Mouse (Mus musculus) liver, embryonic 15.5 days (tissue): ENCODE results near the gene Prkar1a. TPM values are rescaled to one million over a fixed set of nuclear protein-coding genes. Genes with fewer than 3 reads are reported as not detected.
A peak's percentile ranks its signal among the peaks of the same experiment; 100 is the strongest.
"Not testable (repeated sequence)": the region's sequence is repeated elsewhere in the genome, so short reads cannot be mapped to it uniquely, and the experiment has no call there.

ENCODE experiments used
- ATAC-seq: fragments of 200-750 bp; cut with Nextera tagmentation; 2 replicates; pipeline ENCODE4 v1.8.0; 2017; ENCODE audit warnings: moderate number of reproducible peaks, mild to moderate bottlenecking, moderate library complexity; ENCODE audit not compliant: insufficient read depth
- H3K27ac ChIP-seq: fragments of 300-500 bp; sonication (generic); replicated peaks from 2 replicates; pipeline ENCODE4 v1.5.1; 2015; ENCODE audit warnings: mild to moderate bottlenecking, inconsistent platforms
- H3K27me3 ChIP-seq: fragments of 300-500 bp; sonication (generic); 2 replicates; pipeline ENCODE4 v1.6.1; 2015; ENCODE audit warnings: mild to moderate bottlenecking, inconsistent platforms
- H3K36me3 ChIP-seq: fragments of 300-500 bp; sonication (generic); replicated peaks from 2 replicates; pipeline ENCODE4 v1.6.1; 2015; ENCODE audit warnings: moderate library complexity, mild to moderate bottlenecking, inconsistent platforms
- H3K4me1 ChIP-seq: fragments of 300-500 bp; sonication (generic); replicated peaks from 2 replicates; pipeline ENCODE4 v1.6.1; 2015; ENCODE audit warnings: inconsistent platforms
- H3K4me2 ChIP-seq: fragments of 300-500 bp; sonication (generic); 2 replicates; pipeline ENCODE4 v1.6.1; 2015; ENCODE audit warnings: moderate library complexity, mild to moderate bottlenecking, inconsistent platforms
- H3K4me3 ChIP-seq: fragments of 300-500 bp; sonication (generic); replicated peaks from 2 replicates; pipeline ENCODE4 v1.5.1; 2015; ENCODE audit warnings: mild to moderate bottlenecking, inconsistent platforms
- H3K9ac ChIP-seq: fragments of 300-500 bp; sonication (generic); 2 replicates; pipeline ENCODE4 v1.6.1; 2015; ENCODE audit warnings: moderate library complexity, mild to moderate bottlenecking, inconsistent platforms
- H3K9me3 ChIP-seq: fragments of 300-500 bp; sonication (generic); replicated peaks from 2 replicates; pipeline ENCODE4 v1.6.1; 2016; ENCODE audit warnings: inconsistent platforms
- WGBS: fragments of 180-500 bp; shearing (Covaris S2); methylation state at CpG from one replicate; pipeline ENCODE4 v1.1.7; 2015; ENCODE audit warnings: mixed read lengths; ENCODE audit not compliant: insufficient replicate concordance; 5-methylcytosine and 5-hydroxymethylcytosine counted together
- polyA plus RNA-seq: library from polyadenylated mRNA; unstranded; fragments of >200 nt; fragmentation: Nextera tagmentation; extraction: Ambion mirVana; gene quantifications from 2 replicates; pipeline ENCODE4 v1.2.1, GENCODE M21; 2015

Gene Prkar1a
- polyA plus RNA-seq, 1 experiment from 2014 or later = 108 TPM

DNA sequence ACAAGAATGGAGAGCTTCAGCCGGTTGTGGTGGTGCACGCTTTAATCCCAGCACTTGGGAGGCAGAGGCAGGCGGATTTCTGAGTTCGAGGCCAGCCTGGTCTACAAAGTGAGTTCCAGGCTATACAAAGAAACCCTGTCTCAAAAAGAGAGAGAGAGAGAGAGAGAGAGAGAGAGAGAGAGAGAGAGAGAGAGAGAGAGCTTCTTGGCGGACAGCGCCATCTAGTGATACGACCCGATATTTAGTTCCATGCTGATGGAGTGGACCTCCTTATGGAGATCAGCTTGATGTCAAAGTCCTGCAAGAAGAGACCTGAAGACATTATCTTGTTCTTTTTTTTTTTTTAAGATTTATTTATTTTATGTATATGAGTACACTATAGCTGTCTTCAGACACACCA is 30.1 kb upstream of the Prkar1a start:
- not testable (repeated sequence) for H3K9ac ChIP-seq, ATAC-seq, H3K4me2 ChIP-seq, H3K4me3 ChIP-seq, H3K27me3 ChIP-seq, H3K9me3 ChIP-seq, H3K36me3 ChIP-seq
- Histone ChIP-seq H3K4me1 (peaks cover 70% of the 10 kb centered on the region), H3K27ac (peak overlapping the region; percentile 98; the same call in 1 of the 2 replicates)
- WGBS = 20% methylated on average over 8 of the region's 8 CpGs

DNA sequence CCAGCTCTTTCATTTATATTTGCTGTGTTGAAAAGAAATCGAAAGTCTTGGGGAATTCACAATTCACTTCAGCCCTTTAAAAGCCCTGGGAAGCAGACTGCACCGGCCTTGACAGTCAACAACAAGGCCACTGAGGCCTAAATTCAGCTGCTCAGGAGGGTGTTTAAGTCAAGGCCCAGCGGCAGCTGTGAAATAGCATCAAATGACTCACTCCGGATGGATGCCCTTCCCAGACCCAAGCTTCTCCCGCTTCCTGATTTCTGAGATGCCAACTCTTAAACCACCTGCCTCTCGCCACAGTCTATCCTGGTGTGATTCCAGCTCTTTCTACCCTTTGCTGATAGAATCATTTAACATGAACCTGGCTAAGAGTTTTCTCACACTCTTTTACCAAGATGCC is 28.8 kb upstream of the Prkar1a start:
- Histone ChIP-seq H3K9ac (no peak overlapping the region), H3K9me3 (no peaks in the 10 kb centered on the region), H3K27me3 (no peaks in the 10 kb centered on the region), H3K27ac (no peak overlapping the region), H3K36me3 (no peaks in the 10 kb centered on the region), H3K4me1 (peaks cover 61% of the 10 kb centered on the region), H3K4me2 (no peak overlapping the region), H3K4me3 (no peak overlapping the region)
- ATAC-seq = no peak
- WGBS = 81% methylated on average over 6 of the region's 6 CpGs

DNA sequence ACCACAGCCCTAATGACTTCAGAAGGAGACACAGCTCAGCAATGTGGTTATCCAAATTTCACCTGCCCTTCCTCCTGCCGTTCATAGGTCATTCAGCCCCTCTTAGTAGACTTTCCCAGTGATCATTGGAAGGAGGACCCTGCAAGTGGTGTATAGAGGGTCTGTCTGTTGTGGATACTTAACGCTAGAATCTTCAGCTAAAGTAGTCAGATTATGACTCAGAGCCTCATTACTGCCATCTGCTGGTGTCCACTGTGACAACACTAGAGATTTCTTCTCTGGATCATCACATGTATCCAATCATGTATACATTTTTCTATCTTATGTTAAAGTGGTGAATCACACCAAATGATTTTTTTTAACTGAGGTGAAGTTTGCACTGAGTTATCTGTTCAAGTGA is 28.0 kb upstream of the Prkar1a start:
- Histone ChIP-seq H3K9ac (no peak overlapping the region), H3K27me3 (no peaks in the 10 kb centered on the region), H3K9me3 (no peaks in the 10 kb centered on the region), H3K4me2 (no peak overlapping the region), H3K36me3 (no peaks in the 10 kb centered on the region), H3K4me1 (peaks cover 53% of the 10 kb centered on the region), H3K4me3 (no peak overlapping the region), H3K27ac (no peak overlapping the region)
- ATAC-seq = no peak
- WGBS = 12% methylated on average over 2 of the region's 2 CpGs

DNA sequence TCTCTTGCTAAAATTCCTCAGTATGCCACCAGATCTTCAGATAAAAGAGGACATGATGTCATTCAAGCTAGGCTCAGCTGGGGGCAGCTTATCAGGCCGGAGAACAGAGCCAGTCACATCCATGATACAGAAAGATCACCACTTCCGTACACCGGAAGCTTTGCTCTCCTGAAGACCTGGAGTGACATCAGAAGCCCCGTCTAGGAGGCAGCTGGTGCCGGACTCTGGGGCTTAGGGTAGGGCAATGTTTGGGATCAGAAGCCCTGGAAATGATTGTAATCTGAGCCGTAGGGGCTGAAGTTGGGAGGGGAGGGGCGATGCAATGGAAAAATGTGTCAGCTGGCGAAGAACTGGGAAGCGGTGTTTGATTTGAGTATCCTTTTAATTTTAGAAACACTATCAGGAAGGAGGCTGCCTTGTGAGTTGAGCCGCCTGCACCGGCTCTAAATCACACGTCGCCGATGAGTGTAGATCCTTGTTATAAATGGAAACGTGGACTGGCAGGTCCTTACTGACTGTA is 26.6 kb upstream of the Prkar1a start:
- peak overlapping the region; percentile 52 for H3K4me2 ChIP-seq
- no peak overlapping the region for H3K9ac ChIP-seq
- peak overlapping the region; percentile 5; the same call in 1 of the 2 replicates for H3K4me3 ChIP-seq
- H3K27ac ChIP-seq = no peak overlapping the region
- 24% methylated on average over 15 of the region's 15 CpGs for WGBS
- H3K9me3 ChIP-seq = no peaks in the 10 kb centered on the region
- peaks cover 40% of the 10 kb centered on the region for H3K4me1 ChIP-seq
- no peaks in the 10 kb centered on the region for H3K36me3 ChIP-seq
- 0 out of 2 replicates have a peak, but pooled peaks have one; percentile 17 for ATAC-seq
- no peaks in the 10 kb centered on the region for H3K27me3 ChIP-seq

DNA sequence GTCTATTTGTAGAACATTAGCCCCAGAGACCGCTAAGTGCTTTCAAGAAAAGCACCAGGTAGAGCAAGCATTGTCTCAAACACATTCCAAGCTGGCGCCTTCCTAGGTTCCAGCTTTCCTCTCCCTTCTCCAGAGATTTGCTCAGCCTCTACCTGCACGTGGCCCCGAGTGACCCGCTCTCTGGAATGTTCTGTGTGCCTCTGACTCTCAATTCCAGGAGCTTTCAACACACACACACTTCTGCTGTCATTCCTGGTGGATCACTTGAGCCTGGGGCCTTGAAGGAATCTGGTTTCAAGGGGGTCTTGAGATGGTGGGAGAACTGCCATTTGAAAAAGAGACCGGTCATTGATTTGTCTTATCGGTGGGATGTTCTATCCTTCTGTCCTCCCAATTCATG is 26.0 kb upstream of the Prkar1a start:
- 75% methylated on average over 7 of the region's 7 CpGs for WGBS
- Histone ChIP-seq H3K9me3 (no peaks in the 10 kb centered on the region), H3K36me3 (no peaks in the 10 kb centered on the region), H3K4me1 (peaks cover 40% of the 10 kb centered on the region), H3K27ac (no peak overlapping the region), H3K27me3 (no peaks in the 10 kb centered on the region), H3K4me2 (no peak overlapping the region), H3K4me3 (no peak overlapping the region), H3K9ac (no peak overlapping the region)
- ATAC-seq = no peak

DNA sequence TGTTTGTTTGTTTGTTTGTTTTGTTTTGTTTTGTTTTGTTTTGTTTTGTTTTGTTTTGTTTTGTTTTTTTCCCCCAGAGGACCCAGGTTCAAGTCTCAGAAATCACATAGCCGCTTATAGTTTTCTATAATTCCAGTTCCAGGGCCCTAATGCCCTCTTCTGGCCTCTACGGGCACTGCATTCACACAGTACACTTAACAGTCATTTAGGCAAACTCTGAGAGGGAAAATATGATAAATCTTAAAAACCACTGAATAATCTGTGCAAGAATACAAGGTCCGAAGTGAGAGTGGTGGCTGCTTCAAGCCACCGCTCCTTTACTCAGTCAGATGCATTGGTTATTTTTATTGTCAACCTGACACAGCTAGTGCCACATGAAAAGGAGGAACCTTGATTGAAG is 21.6 kb upstream of the Prkar1a start:
- WGBS = 64% methylated on average over 4 of the region's 4 CpGs
- Histone ChIP-seq H3K9me3 (no peaks in the 10 kb centered on the region), H3K4me2 (no peak overlapping the region), H3K4me3 (no peak overlapping the region), H3K27me3 (no peaks in the 10 kb centered on the region), H3K9ac (no peak overlapping the region), H3K4me1 (peaks cover 11% of the 10 kb centered on the region), H3K36me3 (no peaks in the 10 kb centered on the region), H3K27ac (no peak overlapping the region)
- no peak for ATAC-seq

DNA sequence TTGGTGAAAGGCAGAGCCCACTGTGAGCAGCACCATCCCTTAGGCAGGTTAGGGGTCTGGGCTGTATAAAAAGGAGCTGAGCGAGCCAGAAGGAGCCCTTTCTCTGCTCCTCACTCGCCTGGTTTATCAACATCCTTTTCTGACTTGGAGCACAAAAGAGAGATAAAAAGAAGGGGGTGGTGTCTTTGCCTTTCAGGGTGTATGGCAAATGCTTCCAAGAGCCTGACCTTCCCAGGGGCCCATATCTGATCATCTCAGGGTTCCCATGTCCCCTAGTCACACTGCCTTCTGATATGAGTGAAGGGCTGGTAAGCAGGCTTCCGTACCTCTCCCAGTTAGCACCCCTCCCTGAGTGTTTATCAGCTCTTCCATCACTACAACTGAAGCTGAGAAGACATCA is 21.1 kb upstream of the Prkar1a start:
- Histone ChIP-seq H3K4me2 (no peak overlapping the region), H3K36me3 (no peaks in the 10 kb centered on the region), H3K4me1 (peaks cover 9% of the 10 kb centered on the region), H3K9me3 (no peaks in the 10 kb centered on the region), H3K4me3 (no peak overlapping the region), H3K27me3 (no peaks in the 10 kb centered on the region), H3K27ac (no peak overlapping the region), H3K9ac (no peak overlapping the region)
- WGBS = 19% methylated on average over 3 of the region's 3 CpGs
- ATAC-seq = peak; percentile 63

DNA sequence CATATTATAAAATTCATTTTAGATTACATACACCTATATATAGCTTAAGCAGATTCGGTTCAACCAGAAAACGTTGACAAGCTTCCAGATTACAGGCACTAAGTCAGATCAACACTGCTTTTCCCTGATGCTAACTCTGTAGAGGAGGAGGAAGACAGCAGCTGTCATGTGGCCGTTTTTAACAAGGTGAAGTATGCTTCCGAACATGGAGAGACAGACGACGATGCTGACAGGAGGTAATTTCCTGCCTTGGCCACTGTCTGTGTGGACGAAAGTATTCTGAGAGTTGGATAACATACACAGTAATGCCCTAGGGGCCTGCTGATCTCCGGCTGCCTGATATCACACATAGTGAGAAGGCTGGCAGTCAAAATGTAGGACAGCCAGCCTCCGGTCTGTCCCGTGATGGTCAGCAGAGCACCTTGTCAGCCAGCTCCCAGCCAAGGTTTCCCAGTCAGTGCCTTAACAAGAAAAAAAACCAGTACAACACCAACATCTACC is 20.1 kb upstream of the Prkar1a start:
- Histone ChIP-seq H3K4me1 (peaks cover 9% of the 10 kb centered on the region), H3K36me3 (no peaks in the 10 kb centered on the region), H3K4me2 (no peak overlapping the region), H3K9ac (no peak overlapping the region), H3K27me3 (no peaks in the 10 kb centered on the region), H3K4me3 (no peak overlapping the region), H3K9me3 (no peaks in the 10 kb centered on the region), H3K27ac (no peak overlapping the region)
- ATAC-seq = no peak
- WGBS = 61% methylated on average over 10 of the region's 10 CpGs

DNA sequence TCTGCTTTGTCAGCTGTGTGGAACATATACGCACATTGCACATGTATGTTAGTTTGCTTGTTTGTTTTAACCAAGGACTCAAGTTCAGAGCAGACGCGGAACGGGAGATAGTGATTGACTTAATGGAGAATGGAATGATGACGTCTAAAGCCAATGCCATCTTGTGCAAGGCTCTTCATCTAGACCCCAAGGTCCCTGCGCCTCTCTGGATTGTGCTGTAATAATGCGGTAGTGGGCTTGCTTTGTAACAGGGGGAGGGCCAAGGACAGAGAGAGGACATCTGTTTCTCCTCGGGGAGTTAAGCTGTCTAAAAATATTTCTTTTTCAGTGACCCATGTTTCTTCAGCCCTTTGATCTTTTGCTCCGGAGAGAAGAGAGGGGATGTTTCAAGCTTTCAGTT is 14.3 kb upstream of the Prkar1a start:
- Histone ChIP-seq H3K4me1 (no peaks in the 10 kb centered on the region), H3K27me3 (no peaks in the 10 kb centered on the region), H3K4me3 (no peak overlapping the region), H3K36me3 (no peaks in the 10 kb centered on the region), H3K4me2 (no peak overlapping the region), H3K27ac (no peak overlapping the region), H3K9me3 (no peaks in the 10 kb centered on the region), H3K9ac (no peak overlapping the region)
- ATAC-seq = no peak
- WGBS = 76% methylated on average over 9 of the region's 9 CpGs

DNA sequence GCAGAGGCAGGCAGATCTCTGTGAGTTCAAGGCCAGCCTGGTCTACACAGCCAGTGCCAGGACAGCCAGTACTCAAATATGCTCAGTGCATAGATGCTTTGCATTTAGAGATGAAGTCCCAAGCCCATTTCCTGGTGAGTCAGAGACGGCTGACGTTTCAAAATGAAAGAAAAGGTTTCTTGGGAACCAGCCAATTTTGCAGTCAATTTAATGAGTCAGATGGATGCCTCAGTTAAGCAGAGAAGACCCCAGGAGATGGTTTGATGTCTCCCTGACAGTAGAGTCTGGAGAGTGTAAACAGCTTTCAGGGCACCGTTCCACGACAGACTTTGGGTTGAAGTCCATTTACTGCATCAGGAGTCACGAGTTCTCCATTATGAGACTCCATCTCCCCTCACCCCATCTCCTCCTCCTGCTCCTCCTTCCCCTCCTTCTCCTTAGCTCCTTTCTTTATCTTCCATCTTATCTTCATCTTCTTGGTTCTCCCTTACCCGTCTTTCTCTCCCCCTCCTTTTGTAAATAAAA is 13.3 kb upstream of the Prkar1a start:
- ATAC-seq = no peak
- Histone ChIP-seq H3K4me2 (no peak overlapping the region), H3K4me3 (no peak overlapping the region), H3K9me3 (no peaks in the 10 kb centered on the region), H3K4me1 (no peaks in the 10 kb centered on the region), H3K27me3 (no peaks in the 10 kb centered on the region), H3K27ac (no peak overlapping the region), H3K9ac (no peak overlapping the region), H3K36me3 (no peaks in the 10 kb centered on the region)
- WGBS = 63% methylated on average over 6 of the region's 6 CpGs

DNA sequence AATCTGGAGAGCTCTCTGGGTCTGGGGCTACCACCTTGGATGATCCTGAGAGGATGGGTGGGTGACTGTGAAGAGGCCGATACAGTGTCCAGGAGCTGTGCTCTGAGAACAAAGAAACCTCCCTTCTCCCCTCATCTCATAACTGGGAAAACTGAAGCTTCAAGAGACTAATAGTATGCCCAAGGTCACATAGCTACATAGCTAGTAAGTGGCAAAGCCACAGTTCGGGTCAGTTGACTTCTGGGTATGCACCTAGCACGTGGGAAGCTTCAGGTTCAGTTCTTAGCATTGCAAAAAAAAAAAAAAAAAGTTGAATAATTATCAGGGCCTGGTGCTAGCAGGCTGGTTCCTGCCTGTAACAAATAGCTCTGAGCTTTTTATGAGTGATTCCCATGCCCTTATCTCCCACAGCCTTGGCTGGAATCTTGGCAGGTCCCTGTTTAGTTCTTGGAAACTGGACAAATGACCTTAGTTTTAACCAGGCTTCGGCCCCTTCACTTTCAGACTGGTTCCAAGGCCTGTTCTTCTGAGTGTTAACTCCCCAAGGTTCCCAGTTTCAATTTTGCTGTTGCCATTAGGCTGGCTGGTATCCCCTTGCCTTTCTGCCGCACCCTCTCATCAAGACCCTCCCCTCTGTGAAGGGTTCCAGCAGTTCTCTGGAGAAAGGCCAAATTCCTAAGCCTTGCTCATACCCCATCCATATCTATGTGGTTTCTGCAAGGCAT is 7.5 kb upstream of the Prkar1a start:
- Histone ChIP-seq H3K27me3 (0 out of 2 replicates have a peak, but pooled peaks cover 3% of the 10 kb centered on the region), H3K4me1 (no peaks in the 10 kb centered on the region), H3K9me3 (no peaks in the 10 kb centered on the region), H3K9ac (no peak overlapping the region), H3K27ac (no peak overlapping the region), H3K36me3 (no peaks in the 10 kb centered on the region), H3K4me3 (no peak overlapping the region), H3K4me2 (no peak overlapping the region)
- ATAC-seq = no peak
- WGBS = 58% methylated on average over 5 of the region's 5 CpGs
